Mouse (Mus musculus): ENCODE measurements at regions not wholly inside any gene's neighbourhood (a gene's known extent, or its start where the extent isn't known, plus 50 kb on each side); places are given as distances from the start of the nearest gene placed in this dataset.

DNA sequence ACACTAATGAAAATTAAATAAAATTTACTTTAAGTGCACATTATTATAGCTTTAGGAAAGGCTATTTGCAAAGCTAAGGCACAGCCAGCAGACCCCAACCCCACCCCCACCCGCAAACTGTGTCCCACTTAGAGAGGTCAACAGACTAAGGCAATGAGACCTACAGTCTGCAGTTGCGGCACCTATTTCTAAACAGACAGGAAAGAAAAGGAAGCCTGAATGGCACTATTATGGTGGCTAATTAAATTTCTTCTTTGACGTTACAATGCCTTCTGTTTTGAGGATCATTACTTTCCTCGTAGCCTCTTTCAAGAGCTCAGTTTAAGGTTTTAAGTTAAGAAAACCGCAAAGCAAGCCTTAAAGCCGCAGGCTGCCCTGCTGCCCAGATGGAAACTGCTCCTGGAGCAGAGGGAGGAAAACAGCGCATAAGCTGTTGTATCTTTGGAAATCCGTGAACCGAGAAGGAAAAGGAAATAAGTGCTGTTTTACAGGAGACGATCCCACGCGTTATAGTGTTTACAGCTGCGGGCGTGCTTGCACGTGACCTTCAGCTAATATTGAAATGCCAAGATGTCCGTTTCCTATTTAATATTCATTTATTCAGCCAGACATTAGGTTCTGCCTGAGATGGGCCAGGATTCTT is 117.8 kb upstream of the Ldb2 start:
- no peak for TF ChIP-seq CTCF (IDR thresholded peaks at IDR 0.05; ENCODE audit: borderline replicate concordance, insufficient read depth, low read depth, low read length)
- TF ChIP-seq POLR2A (IDR thresholded peaks at IDR 0.05; ENCODE audit: borderline replicate concordance, insufficient read depth, low read length), result no peak
